Mouse (Mus musculus): ENCODE measurements around the gene Pvalb.

The Pvalb gene

DNA sequence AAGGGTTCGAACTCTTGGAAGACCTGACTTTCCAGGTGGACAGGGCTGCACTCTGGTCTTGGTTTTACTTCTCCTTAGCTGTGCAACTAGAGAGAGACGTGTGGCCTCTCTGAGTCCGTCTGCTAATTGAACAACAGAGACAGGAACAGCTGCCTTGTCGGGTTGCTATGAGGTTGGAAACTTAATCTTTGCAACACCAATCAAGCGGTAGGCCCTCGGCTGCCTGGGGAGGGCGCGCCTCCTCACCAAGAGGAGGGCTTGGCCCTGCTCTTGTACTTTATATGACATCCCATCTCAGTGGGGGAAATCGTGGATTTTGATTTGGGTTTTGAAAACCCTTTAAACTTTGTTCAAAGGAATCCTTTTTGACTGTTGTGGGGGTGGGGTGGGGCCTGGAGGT is 44.3 kb downstream of the Pvalb start:
- DNase-seq (ENCODE audit: low read depth, low spot score): no peak

DNA sequence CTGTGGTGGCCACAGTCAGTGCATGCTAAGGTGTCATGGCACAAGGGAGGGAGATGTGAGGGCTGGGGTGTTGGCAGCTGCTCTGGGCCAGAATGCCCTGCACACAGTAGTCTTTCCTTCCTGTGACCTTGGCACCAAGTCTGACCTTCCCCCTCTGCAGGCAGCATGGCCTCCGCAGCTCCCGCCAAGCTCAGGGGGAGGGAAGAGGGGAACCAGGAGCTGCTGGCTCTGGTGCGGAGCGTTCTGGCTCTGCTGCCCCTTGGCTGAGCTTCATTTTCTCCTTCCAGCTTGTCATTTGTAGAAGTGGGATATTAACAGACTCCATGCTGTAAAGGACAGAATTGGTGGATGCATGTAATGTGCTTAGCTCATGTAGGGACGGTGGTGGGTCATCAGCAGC is 47.9 kb downstream of the Pvalb start:
- no peak for DNase-seq (ENCODE audit: low read depth, low spot score)

- DNase-seq (ENCODE audit: low read depth, low spot score): no peak
Measured at GRCm38 (mm10) chr15:78157824-78158223, 48.4 kb downstream of the Pvalb start.

- DNase-seq (ENCODE audit: low read depth, low spot score): no peak
Measured at GRCm38 (mm10) chr15:78157330-78157729, 48.9 kb downstream of the Pvalb start.

DNA sequence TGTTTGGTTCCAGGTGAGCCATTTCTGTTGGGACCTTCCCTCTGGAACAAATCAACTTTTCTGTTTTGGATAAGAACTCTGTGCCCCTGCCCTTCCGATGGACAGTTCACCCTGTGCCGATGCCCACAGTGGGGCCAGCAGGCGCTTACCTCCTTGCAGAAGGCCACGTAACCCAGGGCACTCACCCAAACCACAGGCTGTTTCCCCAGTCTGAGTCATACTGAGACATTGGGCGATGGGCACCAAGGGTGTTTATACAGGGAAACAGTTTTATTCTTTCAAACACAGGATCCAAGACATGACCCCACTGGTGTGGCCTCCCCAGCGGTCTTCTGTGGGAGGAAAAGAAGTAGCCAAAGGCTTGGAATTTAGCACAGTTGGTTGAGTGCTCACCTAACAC is 50.8 kb downstream of the Pvalb start:
- no peak for DNase-seq (ENCODE audit: low read depth, low spot score)

DNA sequence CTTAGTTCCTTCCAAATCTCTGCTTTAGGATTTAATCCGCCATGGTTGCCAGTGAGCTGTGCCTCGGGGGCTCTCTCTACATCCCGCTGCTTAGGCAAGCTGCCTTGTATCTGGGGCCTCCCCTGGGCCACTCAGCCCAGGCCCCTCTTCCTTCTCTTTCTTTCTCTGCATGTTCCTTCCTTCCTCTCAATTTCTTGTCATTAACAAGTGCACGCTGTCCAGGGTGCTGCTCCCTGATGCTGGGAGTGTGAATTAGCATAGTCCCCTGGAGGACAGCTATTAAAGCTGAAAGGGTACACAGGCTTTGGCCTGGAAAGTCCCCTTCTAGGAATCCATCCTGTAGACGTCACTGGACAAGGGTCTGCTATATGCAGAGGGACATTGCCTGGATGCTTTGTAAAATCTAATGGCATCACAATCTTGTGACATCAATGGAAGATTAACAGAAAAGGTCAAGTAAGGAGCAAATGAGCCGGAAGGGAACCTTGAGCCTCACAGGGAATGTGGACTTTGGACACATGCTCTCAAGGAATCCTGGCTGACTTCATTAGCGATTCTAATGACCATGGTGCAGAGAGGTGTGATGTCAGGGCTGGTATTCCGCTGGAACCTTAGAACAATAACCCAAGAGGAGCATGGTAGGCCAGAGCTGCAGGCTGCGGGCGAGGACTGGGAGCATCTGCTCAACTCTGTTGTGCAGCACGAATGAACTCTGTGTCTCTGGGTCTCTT is 53.0 kb downstream of the Pvalb start:
- no peak for DNase-seq (ENCODE audit: low read depth, low spot score)

- DNase-seq (ENCODE audit: low read depth, low spot score): no peak
Measured at GRCm38 (mm10) chr15:78148565-78148964, 57.6 kb downstream of the Pvalb start.
